Mouse (Mus musculus) MEL (cell line): Measurements from ENCODE around the gene Bcas3. TPM values are rescaled to one million over a fixed set of nuclear protein-coding genes. Genes with fewer than 3 reads are reported as not detected.

Experiments
- DNase-seq: peaks from one replicate; pipeline ENCODE4 v3.0.0; 2011; ENCODE audit warnings: low read depth, low spot score
- H3K27ac ChIP-seq: 2 replicates; pipeline ENCODE4 v1.5.1; 2012; ENCODE audit warnings: low read depth, mild to moderate bottlenecking, control low read depth, low read length, moderate library complexity; ENCODE audit not compliant: control insufficient read depth
- H3K27me3 ChIP-seq, 2 experiments: fragments of 150-350 bp in 1 of 2; sonication (generic) in 1 of 2; 2 replicates each; pipeline ENCODE4 v1.6.1; 2012; ENCODE audit warnings: low read length in 2 of 2, mild to moderate bottlenecking in 2 of 2, improper control_type of control experiment in 1 of 2, moderate library complexity in 1 of 2; ENCODE audit not compliant: insufficient read depth in 2 of 2, control insufficient read depth in 1 of 2
- H3K36me3 ChIP-seq, 2 experiments: 2 replicates each; pipeline ENCODE4 v1.6.1; 2012 to 2014; ENCODE audit warnings: low read length in 2 of 2, improper control_type of control experiment in 1 of 2, inconsistent platforms in 1 of 2, mild to moderate bottlenecking in 1 of 2; ENCODE audit not compliant: insufficient read depth in 2 of 2, control insufficient read depth in 1 of 2
- H3K4me1 ChIP-seq, 2 experiments: fragments of 150-350 bp in 1 of 2; sonication (generic) in 1 of 2; 2 replicates each; pipeline ENCODE4 v1.6.1; 2012; ENCODE audit warnings: low read length in 2 of 2, improper control_type of control experiment in 1 of 2, mild to moderate bottlenecking in 1 of 2; ENCODE audit not compliant: insufficient read depth in 2 of 2, control insufficient read depth in 1 of 2
- H3K4me3 ChIP-seq, 2 experiments: fragments of 150-350 bp in 1 of 2; sonication (generic) in 1 of 2; 2 replicates each; pipeline ENCODE4 v1.5.1; 2012; ENCODE audit warnings: low read depth in 2 of 2, low read length in 2 of 2, mild to moderate bottlenecking in 2 of 2, moderate library complexity in 2 of 2, control low read depth in 1 of 2, improper control_type of control experiment in 1 of 2; ENCODE audit not compliant: control insufficient read depth in 1 of 2, insufficient read depth in 1 of 2
- H3K79me2 ChIP-seq: 2 replicates; pipeline ENCODE4 v1.6.1; 2012; ENCODE audit warnings: mild to moderate bottlenecking, low read length, moderate library complexity; ENCODE audit not compliant: control insufficient read depth, poor library complexity, insufficient read depth
- H3K9ac ChIP-seq: 2 replicates; pipeline ENCODE4 v1.6.1; 2012; ENCODE audit warnings: low read depth, mild to moderate bottlenecking, control low read depth, low read length, moderate library complexity; ENCODE audit not compliant: control insufficient read depth, poor library complexity, severe bottlenecking
- H3K9me3 ChIP-seq: fragments of 150-350 bp; sonication (generic); replicated peaks from 2 replicates; pipeline ENCODE4 v1.6.1; 2012; ENCODE audit warnings: mild to moderate bottlenecking, low read length, improper control_type of control experiment, moderate library complexity; ENCODE audit not compliant: insufficient read depth
- BHLHE40 ChIP-seq: IDR thresholded peaks from 2 replicates; pipeline ENCODE4 v1.6.1; 2012; ENCODE audit warnings: low read depth, mild to moderate bottlenecking, inconsistent platforms, low read length, improper control_type of control experiment, borderline replicate concordance
- CHD1 ChIP-seq: IDR thresholded peaks from 2 replicates; pipeline ENCODE4 v1.6.1; 2012; ENCODE audit warnings: low read depth, mild to moderate bottlenecking, inconsistent platforms, low read length, improper control_type of control experiment
- MYB ChIP-seq: IDR thresholded peaks from 2 replicates; pipeline ENCODE4 v1.6.1; 2011; ENCODE audit warnings: mild to moderate bottlenecking, low read depth, low read length, improper control_type of control experiment
- NELFE ChIP-seq: IDR thresholded peaks from 2 replicates; pipeline ENCODE4 v1.6.1; 2011; ENCODE audit warnings: low read depth, low read length, improper control_type of control experiment
- POLR2AphosphoS2 ChIP-seq: IDR thresholded peaks from 2 replicates; pipeline ENCODE4 v1.6.1; 2011; ENCODE audit warnings: low read length, improper control_type of control experiment
- POLR2AphosphoS5 ChIP-seq: IDR thresholded peaks from 2 replicates; pipeline ENCODE4 v1.6.1; 2012; ENCODE audit warnings: low read depth, borderline replicate concordance, mild to moderate bottlenecking, inconsistent platforms, low read length, moderate library complexity, mixed read lengths
- ZNF384 ChIP-seq: IDR thresholded peaks from 2 replicates; pipeline ENCODE4 v1.6.1; 2012; ENCODE audit warnings: low read depth, mild to moderate bottlenecking, inconsistent platforms, low read length, improper control_type of control experiment
- polyA plus RNA-seq, 2 experiments: library from polyadenylated mRNA; stranded (reverse) in 1 of 2; unstranded in 1 of 2; fragments of >175 nt in 1 of 2; fragments of >200 nt in 1 of 2; gene quantifications; 2 replicates each; pipeline versions ENCODE4 v1.2.1 to v1.2.4; 2012; ENCODE audit warnings: low replicate concordance in 2 of 2, low read depth in 1 of 2; ENCODE audit not compliant: insufficient read length in 2 of 2, insufficient read depth in 1 of 2, missing spikeins in 1 of 2
- total RNA-seq: library from RNA; depleted of rRNA; stranded (reverse); fragments of 300-350 nt; gene quantifications from 2 replicates; pipeline ENCODE4 v1.2.3, GENCODE M21; 2012

Bcas3 gene
- total and polyA plus RNA-seq, 3 experiments: 8.6 to 14.7 TPM; not detected in 1

- Histone ChIP-seq H3K79me2 (no peaks in the 10 kb centered on the region), H3K9ac (no peak overlapping the region), H3K9me3 (no peaks in the 10 kb centered on the region), H3K27ac (no peak overlapping the region), H3K27me3 (no peaks in the 10 kb centered on the region), H3K36me3 (no peaks in the 10 kb centered on the region), H3K4me3 (no peak overlapping the region), H3K4me1 (no peaks in the 10 kb centered on the region)
- TF ChIP-seq BHLHE40 (no peak), MYB (no peak), POLR2AphosphoS2 (no peak)
- no peak for DNase-seq
Measured at GRCm38 (mm10) chr11:85833761-85834385, 480.9 kb downstream of the Bcas3 start.

- H3K36me3 ChIP-seq: no peaks in the 10 kb centered on the region
- no peak for TF ChIP-seq POLR2AphosphoS5
- H3K27ac ChIP-seq: no peak overlapping the region
- H3K9me3 ChIP-seq: no peaks in the 10 kb centered on the region
- no peaks in the 10 kb centered on the region for H3K4me1 ChIP-seq
- no peaks in the 10 kb centered on the region for H3K27me3 ChIP-seq
- no peak overlapping the region for H3K9ac ChIP-seq
- no peak overlapping the region for H3K4me3 ChIP-seq
- DNase-seq: no peak
- H3K79me2 ChIP-seq: no peaks in the 10 kb centered on the region
Measured at GRCm38 (mm10) chr11:85834386-85834931, 481.5 kb downstream of the Bcas3 start.

- no peak for DNase-seq
- no peaks in the 10 kb centered on the region for H3K9me3 ChIP-seq
- no peak overlapping the region for H3K4me3 ChIP-seq
- no peaks in the 10 kb centered on the region for H3K79me2 ChIP-seq
- no peak overlapping the region for H3K27ac ChIP-seq
- H3K36me3 ChIP-seq: no peaks in the 10 kb centered on the region
- H3K27me3 ChIP-seq: no peaks in the 10 kb centered on the region
- TF ChIP-seq NELFE: no peak
- TF ChIP-seq CHD1: no peak
- TF ChIP-seq ZNF384: no peak
- H3K9ac ChIP-seq: no peak overlapping the region
- H3K4me1 ChIP-seq: no peaks in the 10 kb centered on the region
Measured at GRCm38 (mm10) chr11:85835001-85835752, 482.2 kb downstream of the Bcas3 start.
